Mouse (Mus musculus) induced T-regulatory cell, adult 2 months (primary cell): ENCODE results near the gene Heg1.

Source experiments
- DNase-seq: peaks from one replicate; pipeline ENCODE4 v3.0.0-alpha.2; 2012; ENCODE audit warnings: low read depth

Gene Heg1

GRCm38 (mm10) chr16:33708031-33708430 is 23.9 kb downstream of the Heg1 start:
- DNase-seq = peak; percentile 89

- DNase-seq = peak; percentile 72
Measured at GRCm38 (mm10) chr16:33708585-33709397, 24.6 kb downstream of the Heg1 start.

GRCm38 (mm10) chr16:33714271-33714670 is 30.1 kb downstream of the Heg1 start:
- peak; percentile 93 for DNase-seq

- DNase-seq = no peak
Measured at GRCm38 (mm10) chr16:33723241-33723640, 39.1 kb downstream of the Heg1 start.

- DNase-seq = peak; percentile 55
Measured at GRCm38 (mm10) chr16:33723983-33724382, 39.8 kb downstream of the Heg1 start.

- DNase-seq = no peak
Measured at GRCm38 (mm10) chr16:33726261-33726660, 42.1 kb downstream of the Heg1 start.

- DNase-seq = no peak
Measured at GRCm38 (mm10) chr16:33726892-33727291, 42.7 kb downstream of the Heg1 start.

GRCm38 (mm10) chr16:33728427-33728826 is 44.3 kb downstream of the Heg1 start:
- DNase-seq = no peak

GRCm38 (mm10) chr16:33731291-33731690 is 47.1 kb downstream of the Heg1 start:
- DNase-seq = no peak

GRCm38 (mm10) chr16:33732237-33732749 is 48.1 kb downstream of the Heg1 start:
- no peak for DNase-seq

GRCm38 (mm10) chr16:33732846-33733580 is 48.8 kb downstream of the Heg1 start:
- no peak for DNase-seq

- DNase-seq = no peak
Measured at GRCm38 (mm10) chr16:33733864-33734263, 49.7 kb downstream of the Heg1 start.

GRCm38 (mm10) chr16:33734545-33734944 is 50.4 kb downstream of the Heg1 start:
- DNase-seq = no peak

GRCm38 (mm10) chr16:33735238-33735637 is 51.1 kb downstream of the Heg1 start:
- DNase-seq = no peak

GRCm38 (mm10) chr16:33735791-33736190 is 51.6 kb downstream of the Heg1 start:
- DNase-seq = no peak

- no peak for DNase-seq
Measured at GRCm38 (mm10) chr16:33736746-33737145, 52.6 kb downstream of the Heg1 start.

- no peak for DNase-seq
Measured at GRCm38 (mm10) chr16:33738949-33739719, 55.0 kb downstream of the Heg1 start.

GRCm38 (mm10) chr16:33739802-33740201 is 55.6 kb downstream of the Heg1 start:
- peak; percentile 67 for DNase-seq

- DNase-seq = no peak
Measured at GRCm38 (mm10) chr16:33740416-33740815, 56.2 kb downstream of the Heg1 start.

GRCm38 (mm10) chr16:33741795-33742194 is 57.6 kb downstream of the Heg1 start:
- DNase-seq = no peak

- DNase-seq = no peak
Measured at GRCm38 (mm10) chr16:33742233-33742632, 58.1 kb downstream of the Heg1 start.
